Mouse (Mus musculus): ENCODE data around the gene Brms1l.
"Not testable (repeated sequence)": the region's sequence is repeated elsewhere in the genome, so short reads cannot be mapped to it uniquely, and the experiment has no call there.

Brms1l gene

DNA sequence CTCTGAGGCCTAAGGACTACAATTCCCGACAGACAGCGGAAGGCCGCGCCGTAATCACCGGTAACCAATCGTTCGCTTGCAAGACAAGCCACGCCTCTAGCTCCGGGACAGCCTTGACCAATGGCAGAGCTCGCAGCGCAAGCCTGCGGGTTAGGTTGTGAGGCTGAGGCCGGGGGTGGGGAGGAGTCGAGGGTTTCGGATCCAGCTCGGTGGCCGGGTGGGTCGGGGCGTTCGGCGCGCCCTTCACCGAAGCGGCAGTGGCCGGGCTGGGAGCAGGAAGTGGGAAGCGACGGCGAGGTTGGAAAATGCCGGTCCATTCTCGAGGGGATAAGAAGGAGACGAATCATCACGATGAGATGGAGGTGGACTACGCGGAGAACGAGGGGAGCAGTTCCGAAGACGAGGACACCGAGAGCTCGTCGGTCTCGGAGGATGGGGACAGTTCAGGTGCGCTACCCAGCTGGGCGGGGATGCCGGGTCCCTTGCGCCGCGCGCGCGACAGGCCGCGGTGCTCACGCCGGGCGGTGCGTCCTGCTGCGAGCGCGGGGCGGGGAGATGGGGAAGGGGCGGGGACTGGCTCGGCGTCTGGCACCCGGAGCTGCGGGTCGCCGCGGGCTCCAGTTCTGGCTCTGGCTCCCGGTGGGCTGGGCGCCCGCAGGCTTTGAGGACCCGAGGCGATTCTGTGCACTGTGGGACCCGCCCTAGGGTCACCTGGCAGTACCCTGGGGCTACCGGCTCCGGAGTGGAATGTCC lies at the start of gene Brms1l:
TSS of gene Brms1l (plus strand) at position 126 of the 753 bp plus-strand sequence.
- peak; percentile 97 for ATAC-seq (ENCODE audit: low TSS enrichment)

- not testable (repeated sequence) for ATAC-seq (ENCODE audit: low TSS enrichment)
These were observed 41.6 kb upstream of the Brms1l start for GRCm38 (mm10) chr12:55794485-55794884.

- no peak for ATAC-seq (ENCODE audit: low TSS enrichment)
These were observed 39.0 kb upstream of the Brms1l start for GRCm38 (mm10) chr12:55797103-55797502.

DNA sequence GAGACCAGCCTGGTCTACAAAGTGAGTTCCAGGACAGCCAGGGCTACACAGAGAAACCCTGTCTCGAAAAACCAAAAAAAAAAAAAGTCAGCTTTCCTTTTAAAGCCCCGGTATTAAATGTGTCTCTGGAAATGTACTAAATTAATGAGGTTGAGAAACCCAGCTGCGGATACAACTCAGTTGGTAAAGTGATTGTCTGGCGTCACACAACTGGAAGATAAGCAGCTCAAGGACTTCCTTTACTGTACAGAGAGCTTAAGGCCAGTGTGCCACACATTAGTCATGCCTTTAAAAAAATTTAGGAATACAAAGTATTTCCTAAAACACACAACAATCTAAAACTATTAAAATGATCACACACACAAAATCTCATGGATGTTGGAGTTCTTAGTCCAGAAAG lies 37.4 kb upstream of the Brms1l start:
- ATAC-seq (ENCODE audit: low TSS enrichment), result no peak

DNA sequence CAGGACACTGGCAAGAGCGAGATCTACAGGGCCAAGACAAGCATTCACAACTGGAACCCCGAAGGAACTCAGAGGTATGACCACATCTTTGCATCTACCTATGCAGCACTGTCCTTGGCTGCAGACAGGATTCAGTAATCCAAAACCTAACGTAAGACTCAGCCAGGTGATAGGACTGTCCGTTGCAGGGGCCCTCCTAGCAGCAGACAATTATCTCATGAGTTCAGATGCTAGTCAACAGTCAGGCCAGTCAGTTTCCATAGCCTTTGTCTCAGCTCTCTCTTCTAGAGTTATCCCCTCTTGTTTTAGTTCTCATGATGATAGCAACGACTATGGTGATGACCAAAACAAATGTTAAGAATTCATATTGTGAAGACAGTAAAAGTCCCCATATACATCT lies 36.0 kb upstream of the Brms1l start:
- ATAC-seq (ENCODE audit: low TSS enrichment), result no peak

- no peak for ATAC-seq (ENCODE audit: low TSS enrichment)
These were observed 35.0 kb upstream of the Brms1l start for GRCm38 (mm10) chr12:55801131-55801530.

DNA sequence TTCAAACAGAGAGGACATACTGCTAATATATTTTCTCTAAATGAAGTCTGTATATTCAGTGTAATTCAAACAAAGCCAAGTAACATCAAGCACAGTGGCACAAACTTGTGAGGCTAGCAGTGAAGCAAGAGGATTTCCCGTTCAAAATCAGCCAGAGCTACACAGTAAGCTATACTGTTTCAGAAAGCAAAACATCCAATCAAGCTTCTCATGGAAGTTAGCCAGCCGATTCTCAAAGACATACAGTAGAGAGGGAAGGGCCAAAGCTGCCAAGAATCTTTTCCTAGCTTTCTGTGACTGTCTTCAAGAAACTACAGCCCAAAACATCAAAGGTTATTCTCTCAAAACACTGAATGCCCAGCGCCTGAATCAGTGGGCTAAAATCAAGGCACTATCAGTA lies 31.1 kb upstream of the Brms1l start:
- ATAC-seq (ENCODE audit: low TSS enrichment), result peak; percentile 69

GRCm38 (mm10) chr12:55816488-55816887 lies 19.6 kb upstream of the Brms1l start:
- ATAC-seq (ENCODE audit: low TSS enrichment), result no peak

GRCm38 (mm10) chr12:55820119-55820660 lies 15.9 kb upstream of the Brms1l start:
- ATAC-seq (ENCODE audit: low TSS enrichment), result peak; percentile 53

GRCm38 (mm10) chr12:55820661-55821314 lies 15.3 kb upstream of the Brms1l start, which contains the start of gene Ralgapa1:
Ralgapa1 (minus strand) TSS chr12:55821167.
- peak; percentile 91 for ATAC-seq (ENCODE audit: low TSS enrichment)

DNA sequence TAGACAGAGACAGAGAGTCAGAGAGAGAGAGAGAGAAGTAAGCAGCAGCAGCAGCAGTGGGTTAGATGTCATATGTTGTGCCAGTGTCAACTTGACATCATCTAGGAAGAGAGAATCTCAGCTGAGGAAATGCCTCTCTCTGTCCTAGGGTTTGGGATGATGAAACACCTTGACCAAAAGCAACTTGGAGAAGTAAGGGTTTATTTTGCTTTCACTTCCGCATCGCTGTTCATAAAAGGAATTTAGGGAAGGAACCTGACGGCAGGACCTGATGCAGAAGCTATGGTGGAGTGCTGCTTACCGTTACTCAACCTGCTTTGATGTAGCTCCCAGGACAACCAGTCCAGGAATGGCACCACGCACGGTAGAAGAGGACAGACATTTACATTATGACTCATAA lies 12.1 kb upstream of the Brms1l start:
- no peak for ATAC-seq (ENCODE audit: low TSS enrichment)

DNA sequence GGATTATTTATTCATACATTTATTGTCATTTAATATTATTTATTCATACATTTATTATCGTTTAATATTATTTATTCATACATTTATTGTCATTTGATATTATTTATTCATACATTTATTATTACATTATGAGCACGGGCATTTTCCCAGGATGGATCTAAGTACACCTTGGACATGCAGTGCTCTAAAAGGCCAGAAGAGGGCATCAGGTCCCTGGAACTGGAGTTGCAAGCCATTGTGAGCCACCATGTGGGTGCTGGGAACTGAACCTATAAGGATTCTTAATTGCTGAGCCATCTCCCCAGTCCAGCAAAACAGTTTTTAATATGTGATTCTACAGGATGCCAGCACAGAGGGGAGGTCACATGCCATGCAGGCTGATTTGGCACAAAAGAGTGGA lies 10.6 kb upstream of the Brms1l start:
- no peak for ATAC-seq (ENCODE audit: low TSS enrichment)

GRCm38 (mm10) chr12:55831101-55831500 lies 5.0 kb upstream of the Brms1l start:
- peak; percentile 81 for ATAC-seq (ENCODE audit: low TSS enrichment)

- ATAC-seq (ENCODE audit: low TSS enrichment), result no peak
These were observed 3.2 kb upstream of the Brms1l start for GRCm38 (mm10) chr12:55832961-55833360.

DNA sequence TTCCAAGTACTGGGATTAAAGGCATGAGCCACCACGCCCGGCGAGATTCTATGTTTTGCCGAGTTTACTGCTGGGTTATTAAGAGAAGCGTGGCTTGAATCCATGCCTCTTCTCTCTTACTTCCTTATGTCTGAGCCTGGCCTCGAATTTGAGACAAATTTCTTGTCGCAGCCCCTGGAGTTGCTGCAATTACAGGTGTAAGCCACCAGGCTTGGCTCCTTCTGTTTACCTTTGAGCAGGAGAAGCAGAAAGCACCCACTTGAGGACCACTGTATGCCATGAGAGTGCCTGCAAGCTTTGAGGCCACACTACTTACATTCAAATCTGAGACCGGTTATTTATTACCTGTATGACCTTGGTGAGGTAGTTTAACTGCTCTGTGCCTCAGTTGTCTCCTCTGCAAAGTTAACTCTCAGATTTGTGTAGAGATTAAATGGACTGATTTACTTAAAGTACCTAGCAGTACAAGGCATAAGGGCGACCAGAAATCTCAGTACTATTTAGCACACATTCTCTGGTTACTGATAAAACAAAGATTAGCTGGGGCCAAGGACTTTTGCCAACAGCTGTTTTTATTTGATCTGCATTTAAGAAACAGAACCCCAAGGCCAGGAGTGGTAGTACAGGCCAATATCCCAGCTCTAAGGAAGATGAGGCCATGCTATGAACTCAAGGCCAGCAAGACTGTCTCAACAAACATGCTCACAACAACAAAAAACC lies 2.1 kb upstream of the Brms1l start:
- ATAC-seq (ENCODE audit: low TSS enrichment), result no peak

GRCm38 (mm10) chr12:55834891-55835290 lies 1.2 kb upstream of the Brms1l start:
- no peak for ATAC-seq (ENCODE audit: low TSS enrichment)

DNA sequence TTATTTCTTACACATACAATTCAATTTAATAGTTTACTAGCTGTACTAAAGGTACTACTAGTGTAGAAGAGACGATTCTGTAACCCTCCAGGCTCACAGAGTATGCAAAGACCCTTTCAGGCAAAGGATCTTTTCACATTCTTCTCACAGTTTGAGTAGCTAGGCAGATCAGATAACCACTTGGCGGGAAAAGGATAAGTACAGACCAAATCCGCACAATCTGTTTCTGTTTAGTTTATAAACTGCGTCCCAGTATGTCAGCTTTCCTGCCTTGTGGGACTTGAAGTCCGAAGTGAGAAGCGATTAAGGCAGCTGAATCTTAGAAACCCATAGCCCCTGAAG lies 296 bp upstream of the Brms1l start:
- no peak for ATAC-seq (ENCODE audit: low TSS enrichment)

DNA sequence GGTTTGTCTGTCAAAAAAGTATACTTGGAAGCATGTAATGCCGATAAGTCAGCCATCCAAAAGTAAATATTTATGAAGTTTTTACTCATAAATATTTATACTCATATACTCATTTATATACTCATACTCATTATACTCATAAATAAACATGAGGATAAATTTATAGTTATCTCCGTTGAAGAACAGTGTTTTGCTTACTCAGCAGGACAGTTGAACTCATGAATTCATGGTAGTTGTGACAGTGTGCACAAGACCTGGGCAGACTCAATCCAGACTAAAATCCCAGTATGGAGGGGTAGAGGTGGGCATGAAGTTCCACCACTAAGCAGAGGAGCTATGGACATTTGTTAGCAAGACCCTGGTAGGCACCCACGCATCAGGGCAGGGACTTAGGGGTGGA lies 1.4 kb downstream of the Brms1l start:
- ATAC-seq (ENCODE audit: low TSS enrichment), result no peak

DNA sequence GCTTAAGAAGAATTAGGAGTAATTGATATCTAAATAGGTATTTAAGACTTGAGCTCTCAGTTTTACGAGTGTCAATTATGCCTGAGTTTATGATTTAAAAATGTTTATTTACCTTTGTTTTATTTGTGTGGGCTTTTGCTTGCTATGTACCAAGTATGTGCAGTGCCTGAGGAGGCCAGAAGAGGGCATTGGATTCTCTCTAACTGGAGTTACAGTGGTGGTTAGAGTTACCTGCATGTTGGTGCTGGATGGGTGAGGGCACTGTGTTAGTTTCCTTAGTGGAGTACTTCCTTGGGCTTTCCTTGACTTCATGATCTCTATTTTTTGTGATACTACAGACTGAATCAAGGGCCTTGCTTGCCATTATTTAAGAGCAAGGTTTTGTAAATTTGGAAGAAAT lies 10.6 kb downstream of the Brms1l start:
- peak; percentile 64; the same call in 1 of the 2 replicates for ATAC-seq (ENCODE audit: low TSS enrichment)

- no peak for ATAC-seq (ENCODE audit: low TSS enrichment)
These were observed 11.7 kb downstream of the Brms1l start for GRCm38 (mm10) chr12:55847851-55848250.

- ATAC-seq (ENCODE audit: low TSS enrichment), result no peak
These were observed 14.5 kb downstream of the Brms1l start for GRCm38 (mm10) chr12:55850650-55851049.

All from frontal cortex, adult (tissue).